17 mouse cellular contexts compared by ENCODE assay signal in the genomic region with DNA sequence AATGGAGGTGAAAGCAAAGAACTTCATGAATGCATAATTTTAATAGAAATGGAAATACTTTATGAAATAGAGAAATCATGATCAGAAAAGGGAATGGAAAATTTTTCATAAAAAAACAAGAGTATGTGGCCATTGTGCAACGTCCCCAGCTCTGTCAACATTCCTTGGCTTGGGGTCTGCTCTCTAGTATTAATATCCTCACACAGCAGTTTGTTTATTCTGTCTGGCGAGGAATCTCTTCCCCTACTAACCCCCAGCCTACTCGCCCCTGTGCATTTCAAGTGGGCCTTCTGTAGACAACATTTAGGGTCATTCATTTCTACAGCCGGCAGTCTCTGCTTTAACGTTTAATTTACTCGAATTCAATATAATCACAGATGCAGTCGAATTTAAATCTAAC.
"Had no signal": no experiment of that assay in that cellular context is flagged by ENCODE, and none has a peak within 500 bp of the region (broad histone marks: within the 10 kb centered on the region; RNA-seq: fewer than 3 reads in every experiment).

No protein-coding gene starts in this region.

- DNase-seq: liver; liver, embryonic 13.5 days; liver, postnatal 0 days; right cerebral cortex, postnatal 14 days; thymus, adult 2 months; thymus, postnatal 25 days; thymus, postnatal 4 days had no signal

- H3K9me3 ChIP-seq: liver, embryonic 13.5 days; liver, embryonic 15.5 days; midbrain, embryonic 13.5 days; midbrain, embryonic 15.5 days; neural tube, embryonic 12.5 days; stomach, embryonic 15.5 days had no signal

- H3K4me2 ChIP-seq: liver, embryonic 11.5 days; liver, embryonic 13.5 days; liver, embryonic 15.5 days; midbrain, embryonic 11.5 days; midbrain, embryonic 13.5 days; midbrain, embryonic 15.5 days; neural tube, embryonic 12.5 days; stomach, embryonic 15.5 days had no signal

- H3K27me3 ChIP-seq: liver, embryonic 13.5 days; liver, embryonic 15.5 days; megakaryocyte, embryonic 14.5 days; midbrain, embryonic 13.5 days; midbrain, embryonic 15.5 days; neural tube, embryonic 12.5 days; stomach, embryonic 15.5 days had no signal

- H3K27ac ChIP-seq: liver, embryonic 13.5 days; liver, embryonic 15.5 days; macrophage; midbrain, embryonic 13.5 days; midbrain, embryonic 15.5 days; neural tube, embryonic 12.5 days; stomach, embryonic 15.5 days; stomach, postnatal 0 days had no signal

- H3K36me3 ChIP-seq: liver, embryonic 13.5 days; liver, embryonic 15.5 days; midbrain, embryonic 13.5 days; midbrain, embryonic 15.5 days; neural tube, embryonic 12.5 days; stomach, embryonic 15.5 days had no signal

- H3K4me3 ChIP-seq: liver, embryonic 13.5 days; liver, embryonic 15.5 days; megakaryocyte, embryonic 14.5 days; midbrain, embryonic 13.5 days; midbrain, embryonic 15.5 days; neural tube, embryonic 12.5 days; stomach, embryonic 15.5 days had no signal

- H3K9ac ChIP-seq: liver, embryonic 13.5 days; liver, embryonic 15.5 days; liver, postnatal 0 days; midbrain, embryonic 13.5 days; midbrain, embryonic 15.5 days; neural tube, embryonic 12.5 days; stomach, embryonic 15.5 days had no signal

- H3K4me1 ChIP-seq: liver, embryonic 13.5 days; liver, embryonic 15.5 days; megakaryocyte, embryonic 14.5 days; stomach, embryonic 15.5 days had no signal

- ATAC-seq: liver, postnatal 0 days; midbrain, embryonic 13.5 days; midbrain, embryonic 15.5 days had no signal
